Mouse (Mus musculus) c-Kit-negative CD71-positive TER-119-positive erythroid progenitor cells, embryonic 14.5 days (primary cell): Measurements from ENCODE around the gene Lrrc36.

ENCODE experiments used
- DNase-seq: peaks from one replicate; pipeline ENCODE4 v3.0.0-alpha.2; 2013; ENCODE audit warnings: low read depth, low spot score

The Lrrc36 gene

GRCm38 (mm10) chr8:105466700-105467291 lies 53.4 kb downstream of the Lrrc36 start:
- no peak for DNase-seq

GRCm38 (mm10) chr8:105467396-105467985 lies 54.1 kb downstream of the Lrrc36 start:
- no peak for DNase-seq

- no peak for DNase-seq
These were observed 54.8 kb downstream of the Lrrc36 start for GRCm38 (mm10) chr8:105468002-105468720.

- peak; percentile 44 for DNase-seq
These were observed 55.8 kb downstream of the Lrrc36 start for GRCm38 (mm10) chr8:105469041-105469695.

GRCm38 (mm10) chr8:105469816-105470215 lies 56.4 kb downstream of the Lrrc36 start:
- no peak for DNase-seq

GRCm38 (mm10) chr8:105470262-105470661 lies 56.9 kb downstream of the Lrrc36 start:
- no peak for DNase-seq

- DNase-seq: no peak
These were observed 57.4 kb downstream of the Lrrc36 start for GRCm38 (mm10) chr8:105470681-105471313.

- DNase-seq: peak; percentile 61
These were observed 58.1 kb downstream of the Lrrc36 start, which contains the start of gene Tppp3 for GRCm38 (mm10) chr8:105471314-105472015. TSS of gene Tppp3 (minus strand) at chr8:105471526.

GRCm38 (mm10) chr8:105472414-105472932 lies 59.1 kb downstream of the Lrrc36 start:
- DNase-seq: no peak

GRCm38 (mm10) chr8:105472983-105473382 lies 59.6 kb downstream of the Lrrc36 start:
- DNase-seq: no peak

GRCm38 (mm10) chr8:105473816-105474606 lies 60.6 kb downstream of the Lrrc36 start:
- DNase-seq: no peak

- no peak for DNase-seq
These were observed 61.3 kb downstream of the Lrrc36 start for GRCm38 (mm10) chr8:105474680-105475079.

- no peak for DNase-seq
These were observed 61.9 kb downstream of the Lrrc36 start for GRCm38 (mm10) chr8:105475254-105475653.

- DNase-seq: no peak
These were observed 62.4 kb downstream of the Lrrc36 start for GRCm38 (mm10) chr8:105475742-105476141.

- no peak for DNase-seq
These were observed 62.8 kb downstream of the Lrrc36 start for GRCm38 (mm10) chr8:105476161-105476560.

GRCm38 (mm10) chr8:105476628-105477413 lies 63.5 kb downstream of the Lrrc36 start:
- DNase-seq: peak; percentile 21

- no peak for DNase-seq
These were observed 64.4 kb downstream of the Lrrc36 start for GRCm38 (mm10) chr8:105477792-105478191.

GRCm38 (mm10) chr8:105481013-105481412 lies 67.6 kb downstream of the Lrrc36 start:
- DNase-seq: no peak

- no peak for DNase-seq
These were observed 68.1 kb downstream of the Lrrc36 start for GRCm38 (mm10) chr8:105481453-105481852.
